Mouse (Mus musculus) embryonic facial prominence, embryonic 14.5 days (tissue): ENCODE results near the gene Ncbp3. TPM values are rescaled to one million over a fixed set of nuclear protein-coding genes. Genes with fewer than 3 reads are reported as not detected.

Experiments
- ATAC-seq: fragments of 200-750 bp; cut with Nextera tagmentation; 2 replicates; pipeline ENCODE4 v1.8.0; 2017; ENCODE audit warnings: low read depth, moderate number of reproducible peaks, moderate TSS enrichment
- DNase-seq: peaks from one replicate; pipeline ENCODE4 v3.0.0-alpha.2; 2015; ENCODE audit warnings: low spot score
- H3K27ac ChIP-seq: fragments of 300-500 bp; sonication (generic); replicated peaks from 2 replicates; pipeline ENCODE4 v1.5.1; 2014; ENCODE audit warnings: low read depth, mild to moderate bottlenecking, low read length, moderate library complexity
- H3K27me3 ChIP-seq: fragments of 300-500 bp; sonication (generic); replicated peaks from 2 replicates; pipeline ENCODE4 v1.6.1; 2014; ENCODE audit warnings: low read length; ENCODE audit not compliant: control insufficient read depth, insufficient read depth
- H3K36me3 ChIP-seq: fragments of 300-500 bp; sonication (generic); 2 replicates; pipeline ENCODE4 v1.6.1; 2014; ENCODE audit warnings: low read length, mixed read lengths; ENCODE audit not compliant: control insufficient read depth, insufficient read depth
- H3K4me1 ChIP-seq: fragments of 300-500 bp; sonication (generic); 2 replicates; pipeline ENCODE4 v1.6.1; 2014; ENCODE audit warnings: antibody characterized with exemption, low read length; ENCODE audit not compliant: control insufficient read depth, insufficient read depth
- H3K4me2 ChIP-seq: fragments of 300-500 bp; sonication (generic); 2 replicates; pipeline ENCODE4 v1.6.1; 2014; ENCODE audit warnings: low read depth, mild to moderate bottlenecking, low read length, moderate library complexity, mixed read lengths
- H3K4me3 ChIP-seq: fragments of 300-500 bp; sonication (generic); 2 replicates; pipeline ENCODE4 v1.5.1; 2014; ENCODE audit warnings: low read depth, mild to moderate bottlenecking, low read length
- H3K9ac ChIP-seq: fragments of 300-500 bp; sonication (generic); 2 replicates; pipeline ENCODE4 v1.6.1; 2014; ENCODE audit warnings: low read depth, mild to moderate bottlenecking, low read length, moderate library complexity, mixed read lengths
- H3K9me3 ChIP-seq: fragments of 300-500 bp; sonication (generic); 2 replicates; pipeline ENCODE4 v1.6.1; 2016; ENCODE audit warnings: low read length; ENCODE audit not compliant: control insufficient read depth
- WGBS: fragments of 180-500 bp; shearing (Covaris S2); extraction: QIAGEN DNeasy Blood & Tissue Kit; methylation state at CpG from one replicate; pipeline ENCODE4 v1.1.7; 2014; 5-methylcytosine and 5-hydroxymethylcytosine counted together
- polyA plus RNA-seq: library from polyadenylated mRNA; unstranded; fragments of >200 nt; fragmentation: Nextera tagmentation; extraction: Ambion mirVana; gene quantifications from 2 replicates; pipeline ENCODE4 v1.2.1, GENCODE M21; 2014

Ncbp3 gene
- 9.2 and 9.5 TPM in 2 replicates for polyA plus RNA-seq

- peak within 1 kb of the TSS; percentile 84 for H3K4me2 ChIP-seq
- ATAC-seq: peak; percentile 97
- peak within 1 kb of the TSS; percentile 99 for H3K4me3 ChIP-seq
- H3K36me3 ChIP-seq: peaks cover 19% of the 10 kb centered on the region
- peaks cover 9% of the 10 kb centered on the region for H3K4me1 ChIP-seq
- H3K27me3 ChIP-seq: no peaks in the 10 kb centered on the region
- H3K9me3 ChIP-seq: no peaks in the 10 kb centered on the region
- under 1% methylated on average over 31 of the region's 39 CpGs for WGBS
- peak within 1 kb of the TSS; percentile 85 for H3K27ac ChIP-seq
- peak within 1 kb of the TSS; percentile 97 for H3K9ac ChIP-seq
- peak; percentile 98 for DNase-seq
These were observed at the start of gene Ncbp3 for GRCm38 (mm10) chr11:73047542-73047996. TSS of gene Ncbp3 (plus strand) at chr11:73047783.

- Histone ChIP-seq H3K9ac (no peak within 1 kb of the TSS), H3K36me3 (no peaks in the 10 kb centered on the region), H3K4me2 (no peak within 1 kb of the TSS), H3K27me3 (no peaks in the 10 kb centered on the region), H3K27ac (no peak within 1 kb of the TSS), H3K4me3 (no peak within 1 kb of the TSS), H3K9me3 (no peaks in the 10 kb centered on the region), H3K4me1 (0 out of 2 replicates have a peak, but pooled peaks cover 4% of the 10 kb centered on the region)
- ATAC-seq (no peak), DNase-seq (no peak)
- 45% methylated on average over 8 of the region's 8 CpGs for WGBS
These were observed 48.8 kb upstream of the Ncbp3 start, which contains the start of gene P2rx1 for GRCm38 (mm10) chr11:72998771-72999170. TSS of gene P2rx1 (plus strand) at chr11:72999103.

- H3K4me1 ChIP-seq: 0 out of 2 replicates have a peak, but pooled peaks cover 4% of the 10 kb centered on the region
- ATAC-seq (peak; percentile 50; the same call in 1 of the 2 replicates), DNase-seq (peak; percentile 68)
- H3K4me2 ChIP-seq: no peak overlapping the region
- no peaks in the 10 kb centered on the region for H3K9me3 ChIP-seq
- H3K9ac ChIP-seq: no peak overlapping the region
- 13% methylated on average over 6 of the region's 6 CpGs for WGBS
- H3K27ac ChIP-seq: no peak overlapping the region
- no peaks in the 10 kb centered on the region for H3K36me3 ChIP-seq
- H3K27me3 ChIP-seq: no peaks in the 10 kb centered on the region
- no peak overlapping the region for H3K4me3 ChIP-seq
These were observed 46.6 kb upstream of the Ncbp3 start for GRCm38 (mm10) chr11:73001029-73001428.

- 3% methylated on average over 2 of the region's 2 CpGs for WGBS
- H3K27me3 ChIP-seq: no peaks in the 10 kb centered on the region; the same call in 1 of the 2 replicates
- no peak overlapping the region for H3K4me3 ChIP-seq
- H3K27ac ChIP-seq: no peak overlapping the region
- H3K9ac ChIP-seq: no peak overlapping the region
- H3K36me3 ChIP-seq: no peaks in the 10 kb centered on the region
- H3K4me1 ChIP-seq: no peaks in the 10 kb centered on the region
- DNase-seq (peak; percentile 83), ATAC-seq (peak; percentile 85; the same call in 1 of the 2 replicates)
- no peaks in the 10 kb centered on the region for H3K9me3 ChIP-seq
- no peak overlapping the region for H3K4me2 ChIP-seq
These were observed 41.2 kb upstream of the Ncbp3 start for GRCm38 (mm10) chr11:73006377-73006776.

- Histone ChIP-seq H3K27me3 (no peaks in the 10 kb centered on the region; the same call in 1 of the 2 replicates), H3K9ac (no peak overlapping the region), H3K4me3 (no peak overlapping the region), H3K4me2 (no peak overlapping the region), H3K36me3 (no peaks in the 10 kb centered on the region), H3K9me3 (no peaks in the 10 kb centered on the region), H3K4me1 (no peaks in the 10 kb centered on the region), H3K27ac (no peak overlapping the region)
- 42% methylated on average over 3 of the region's 3 CpGs for WGBS
- no peak for ATAC-seq
- no peak for DNase-seq
These were observed 40.5 kb upstream of the Ncbp3 start for GRCm38 (mm10) chr11:73007113-73007512.

GRCm38 (mm10) chr11:73007698-73008481, 39.7 kb upstream of the Ncbp3 start:
- 0 out of 2 replicates have a peak, but pooled peaks have one; percentile 59 for ATAC-seq
- 62% methylated on average over 11 of the region's 11 CpGs for WGBS
- no peak overlapping the region for H3K4me2 ChIP-seq

GRCm38 (mm10) chr11:73008826-73009225, 38.8 kb upstream of the Ncbp3 start:
- no peak overlapping the region for H3K27ac ChIP-seq
- no peaks in the 10 kb centered on the region for H3K4me1 ChIP-seq
- DNase-seq (no peak), ATAC-seq (no peak)
- no peaks in the 10 kb centered on the region; the same call in 1 of the 2 replicates for H3K27me3 ChIP-seq
- 68% methylated on average over 2 of the region's 2 CpGs for WGBS
- H3K9me3 ChIP-seq: no peaks in the 10 kb centered on the region
- no peak overlapping the region for H3K4me3 ChIP-seq
- no peaks in the 10 kb centered on the region for H3K36me3 ChIP-seq
- H3K4me2 ChIP-seq: no peak overlapping the region
- no peak overlapping the region for H3K9ac ChIP-seq

More at GRCm38 (mm10) chr11:73007698-73008481, 39.7 kb upstream of the Ncbp3 start:
- Histone ChIP-seq H3K4me1 (no peaks in the 10 kb centered on the region), H3K9me3 (no peaks in the 10 kb centered on the region), H3K27ac (no peak overlapping the region), H3K9ac (no peak overlapping the region), H3K36me3 (no peaks in the 10 kb centered on the region), H3K27me3 (no peaks in the 10 kb centered on the region; the same call in 1 of the 2 replicates), H3K4me3 (no peak overlapping the region)
- DNase-seq: peak; percentile 62

- no peaks in the 10 kb centered on the region for H3K36me3 ChIP-seq
- H3K9me3 ChIP-seq: no peaks in the 10 kb centered on the region
- no peak overlapping the region for H3K27ac ChIP-seq
- H3K27me3 ChIP-seq: no peaks in the 10 kb centered on the region; the same call in 1 of the 2 replicates
- no peak overlapping the region for H3K4me2 ChIP-seq
- H3K9ac ChIP-seq: no peak overlapping the region
- DNase-seq (no peak), ATAC-seq (no peak)
- no peaks in the 10 kb centered on the region for H3K4me1 ChIP-seq
- whole genome bisulfite sequencing: 48% methylated on average over 10 of the region's 13 CpGs
- H3K4me3 ChIP-seq: no peak overlapping the region
These were observed 37.9 kb upstream of the Ncbp3 start for GRCm38 (mm10) chr11:73009531-73010274.
